Mouse (Mus musculus): Measurements from ENCODE around the gene Slc39a10. TPM values are rescaled to one million over a fixed set of nuclear protein-coding genes. Genes with fewer than 3 reads are reported as not detected.

Slc39a10 gene
- total and polyA plus RNA-seq, 2 experiments from 2014 or later: 52.9 to 85.3 TPM

GRCm38 (mm10) chr1:46852600-46853272 lies 39.9 kb downstream of the Slc39a10 start:
- Histone ChIP-seq H3K27ac (ENCODE audit: low read depth, low read length) (peak overlapping the region; percentile 99), H3K4me1 (ENCODE audit: insufficient read depth, low read length) (no peaks in the 10 kb centered on the region), H3K4me2 (ENCODE audit: low read depth, low read length, poor library complexity, severe bottlenecking) (peak overlapping the region; percentile 73), H3K9ac (replicated peaks; ENCODE audit: low read length, poor library complexity, severe bottlenecking) (peak overlapping the region; percentile 99), H3K27me3 (ENCODE audit: insufficient read depth, low read length) (no peaks in the 10 kb centered on the region), H3K4me3 (ENCODE audit: low read depth, low read length) (peak overlapping the region; percentile 97), H3K36me3 (ENCODE audit: insufficient read depth, low read length) (no peaks in the 10 kb centered on the region), H3K9me3 (ENCODE audit: low read length) (no peaks in the 10 kb centered on the region)
- DNase-seq (ENCODE audit: low spot score) (peak; percentile 81), ATAC-seq (ENCODE audit: low FRiP score) (peak; percentile 42)
- under 1% methylated on average over 65 of the region's 75 CpGs for WGBS
- TF ChIP-seq CTCF (IDR thresholded peaks at IDR 0.05): no peak

- peak overlapping the region; percentile 97 for H3K4me3 ChIP-seq (ENCODE audit: low read depth, low read length)
- TF ChIP-seq CTCF (IDR thresholded peaks at IDR 0.05): no peak
- no peak for ATAC-seq (ENCODE audit: low FRiP score)
- no peaks in the 10 kb centered on the region for H3K4me1 ChIP-seq (ENCODE audit: insufficient read depth, low read length)
- no peaks in the 10 kb centered on the region for H3K36me3 ChIP-seq (ENCODE audit: insufficient read depth, low read length)
- no peaks in the 10 kb centered on the region for H3K27me3 ChIP-seq (ENCODE audit: insufficient read depth, low read length)
- H3K9ac ChIP-seq (replicated peaks; ENCODE audit: low read length, poor library complexity, severe bottlenecking): peak overlapping the region; percentile 99
- peak overlapping the region; percentile 99 for H3K27ac ChIP-seq (ENCODE audit: low read depth, low read length)
- H3K9me3 ChIP-seq (ENCODE audit: low read length): no peaks in the 10 kb centered on the region
- DNase-seq (ENCODE audit: low spot score): no peak
- WGBS: under 1% methylated on average over 4 of the region's 4 CpGs
- peak overlapping the region; percentile 73 for H3K4me2 ChIP-seq (ENCODE audit: low read depth, low read length, poor library complexity, severe bottlenecking)
Measured at GRCm38 (mm10) chr1:46852216-46852599, 40.4 kb downstream of the Slc39a10 start.

- Histone ChIP-seq H3K9ac (replicated peaks; ENCODE audit: low read length, poor library complexity, severe bottlenecking) (no peak overlapping the region), H3K4me2 (ENCODE audit: low read depth, low read length, poor library complexity, severe bottlenecking) (peak overlapping the region; percentile 73), H3K9me3 (ENCODE audit: low read length) (no peaks in the 10 kb centered on the region), H3K4me3 (ENCODE audit: low read depth, low read length) (no peak overlapping the region), H3K27ac (ENCODE audit: low read depth, low read length) (0 out of 2 replicates have a peak overlapping the region, but pooled peaks have one; percentile 7), H3K36me3 (ENCODE audit: insufficient read depth, low read length) (no peaks in the 10 kb centered on the region), H3K27me3 (ENCODE audit: insufficient read depth, low read length) (no peaks in the 10 kb centered on the region), H3K4me1 (ENCODE audit: insufficient read depth, low read length) (no peaks in the 10 kb centered on the region)
- ATAC-seq (ENCODE audit: low FRiP score): no peak
- WGBS: 60% methylated on average over 4 of the region's 4 CpGs
- no peak for DNase-seq (ENCODE audit: low spot score)
- TF ChIP-seq CTCF (IDR thresholded peaks at IDR 0.05): no peak
Measured at GRCm38 (mm10) chr1:46851586-46851985, 41.1 kb downstream of the Slc39a10 start.

- peak; percentile 94 for DNase-seq (ENCODE audit: low spot score)
- Histone ChIP-seq H3K27me3 (ENCODE audit: insufficient read depth, low read length) (no peaks in the 10 kb centered on the region), H3K4me1 (ENCODE audit: insufficient read depth, low read length) (no peaks in the 10 kb centered on the region), H3K9ac (replicated peaks; ENCODE audit: low read length, poor library complexity, severe bottlenecking) (no peak overlapping the region), H3K9me3 (ENCODE audit: low read length) (no peaks in the 10 kb centered on the region), H3K36me3 (ENCODE audit: insufficient read depth, low read length) (no peaks in the 10 kb centered on the region), H3K27ac (ENCODE audit: low read depth, low read length) (no peak overlapping the region), H3K4me2 (ENCODE audit: low read depth, low read length, poor library complexity, severe bottlenecking) (no peak overlapping the region), H3K4me3 (ENCODE audit: low read depth, low read length) (no peak overlapping the region)
- TF ChIP-seq CTCF (IDR thresholded peaks at IDR 0.05): peak; percentile 89
- no peak for ATAC-seq (ENCODE audit: low FRiP score)
- 43% methylated on average over 1 of the region's 1 CpGs for WGBS
Measured at GRCm38 (mm10) chr1:46849758-46850157, 42.9 kb downstream of the Slc39a10 start.

GRCm38 (mm10) chr1:46845221-46845620 lies 47.4 kb downstream of the Slc39a10 start:
- Histone ChIP-seq H3K27me3 (ENCODE audit: insufficient read depth, low read length) (no peaks in the 10 kb centered on the region), H3K27ac (ENCODE audit: low read depth, low read length) (no peak overlapping the region), H3K9me3 (ENCODE audit: low read length) (no peaks in the 10 kb centered on the region), H3K4me3 (ENCODE audit: low read depth, low read length) (no peak overlapping the region), H3K36me3 (ENCODE audit: insufficient read depth, low read length) (no peaks in the 10 kb centered on the region), H3K4me1 (ENCODE audit: insufficient read depth, low read length) (no peaks in the 10 kb centered on the region), H3K9ac (replicated peaks; ENCODE audit: low read length, poor library complexity, severe bottlenecking) (no peak overlapping the region), H3K4me2 (ENCODE audit: low read depth, low read length, poor library complexity, severe bottlenecking) (no peak overlapping the region)
- no peak for TF ChIP-seq CTCF (IDR thresholded peaks at IDR 0.05)
- DNase-seq (ENCODE audit: low spot score) (peak; percentile 11), ATAC-seq (ENCODE audit: low FRiP score) (no peak)
- 41% methylated on average over 5 of the region's 5 CpGs for WGBS

- Histone ChIP-seq H3K4me3 (ENCODE audit: low read depth, low read length) (no peak overlapping the region), H3K27me3 (ENCODE audit: insufficient read depth, low read length) (no peaks in the 10 kb centered on the region), H3K4me2 (ENCODE audit: low read depth, low read length, poor library complexity, severe bottlenecking) (no peak overlapping the region), H3K9ac (replicated peaks; ENCODE audit: low read length, poor library complexity, severe bottlenecking) (no peak overlapping the region), H3K9me3 (ENCODE audit: low read length) (no peaks in the 10 kb centered on the region), H3K36me3 (ENCODE audit: insufficient read depth, low read length) (no peaks in the 10 kb centered on the region), H3K4me1 (ENCODE audit: insufficient read depth, low read length) (no peaks in the 10 kb centered on the region), H3K27ac (ENCODE audit: low read depth, low read length) (no peak overlapping the region)
- TF ChIP-seq CTCF (IDR thresholded peaks at IDR 0.05): no peak
- DNase-seq (ENCODE audit: low spot score): no peak
- 83% methylated on average over 2 of the region's 2 CpGs for WGBS
- no peak for ATAC-seq (ENCODE audit: low FRiP score)
Measured at GRCm38 (mm10) chr1:46844281-46844680, 48.4 kb downstream of the Slc39a10 start.
